Mouse (Mus musculus): ENCODE results near the gene Osbp.

The Osbp gene

DNA sequence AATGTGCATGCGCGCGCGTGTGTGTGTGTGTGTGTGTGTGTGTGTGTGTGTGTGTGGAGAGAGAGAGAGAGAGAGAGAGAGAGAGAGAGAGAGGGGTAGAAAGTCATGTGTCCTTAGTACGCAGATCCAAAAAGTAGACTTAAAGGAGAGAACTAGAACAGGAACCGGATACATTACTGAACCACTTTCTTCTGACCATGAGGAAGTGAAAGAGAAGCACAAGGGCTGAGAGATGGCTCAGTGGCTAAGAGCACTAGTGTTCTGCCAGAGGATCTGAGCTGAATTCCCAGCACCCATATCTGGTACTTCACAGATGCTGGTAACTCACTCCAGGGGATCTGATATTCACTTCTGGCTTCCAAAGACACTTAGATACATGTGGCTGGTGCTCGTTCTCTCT, 23.6 kb downstream of the Osbp start:
- DNase-seq (ENCODE audit: low read depth, low spot score), result no peak

DNA sequence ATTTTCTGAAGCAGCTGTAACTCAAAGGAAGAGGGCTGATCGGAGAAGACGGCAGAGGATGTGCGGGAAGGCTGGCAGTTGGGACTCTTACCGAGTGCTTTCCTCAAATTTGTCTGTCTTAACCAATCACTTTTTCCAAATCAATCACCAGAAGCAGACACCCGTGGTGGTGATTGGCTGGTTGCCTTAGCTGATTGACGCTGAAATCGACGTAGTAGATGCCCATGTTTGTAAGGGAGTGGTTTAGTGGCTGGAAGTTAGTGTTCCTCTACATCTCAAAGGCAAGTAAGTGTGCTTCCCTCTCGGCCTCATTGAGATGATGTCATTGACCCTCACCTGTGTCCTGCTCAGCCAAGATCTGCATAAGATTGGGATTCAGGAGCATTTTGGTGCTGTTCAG, 26.3 kb downstream of the Osbp start:
- DNase-seq (ENCODE audit: low read depth, low spot score), result no peak

DNA sequence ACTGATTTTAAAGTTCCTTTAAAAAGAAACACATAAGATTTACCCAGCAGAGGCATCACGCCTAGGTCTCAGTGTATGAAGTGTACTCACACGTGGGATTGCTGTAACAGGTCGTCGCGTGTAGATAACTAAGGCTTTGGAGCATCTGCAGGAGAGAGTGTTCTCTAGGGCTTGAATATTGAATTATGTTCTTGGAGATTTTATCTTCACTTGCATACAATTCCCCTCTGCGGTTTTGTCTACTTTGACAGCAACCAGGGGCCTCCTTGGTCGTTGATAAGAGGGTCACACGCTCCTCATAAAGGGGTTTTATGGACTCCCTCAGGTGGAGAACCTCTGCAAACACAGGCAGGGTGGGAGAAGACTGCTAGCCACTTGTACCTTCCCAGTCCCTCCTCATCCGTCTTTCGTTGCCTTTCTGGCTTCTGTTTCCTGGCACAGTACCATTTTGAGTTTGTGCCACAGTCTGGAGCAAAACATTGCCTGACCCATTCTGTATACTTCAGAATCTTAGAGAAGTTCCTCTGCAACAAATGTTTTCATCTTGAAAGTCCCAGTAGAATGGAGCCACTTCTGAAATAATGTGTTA, 26.8 kb downstream of the Osbp start:
- DNase-seq (ENCODE audit: low read depth, low spot score), result no peak

DNA sequence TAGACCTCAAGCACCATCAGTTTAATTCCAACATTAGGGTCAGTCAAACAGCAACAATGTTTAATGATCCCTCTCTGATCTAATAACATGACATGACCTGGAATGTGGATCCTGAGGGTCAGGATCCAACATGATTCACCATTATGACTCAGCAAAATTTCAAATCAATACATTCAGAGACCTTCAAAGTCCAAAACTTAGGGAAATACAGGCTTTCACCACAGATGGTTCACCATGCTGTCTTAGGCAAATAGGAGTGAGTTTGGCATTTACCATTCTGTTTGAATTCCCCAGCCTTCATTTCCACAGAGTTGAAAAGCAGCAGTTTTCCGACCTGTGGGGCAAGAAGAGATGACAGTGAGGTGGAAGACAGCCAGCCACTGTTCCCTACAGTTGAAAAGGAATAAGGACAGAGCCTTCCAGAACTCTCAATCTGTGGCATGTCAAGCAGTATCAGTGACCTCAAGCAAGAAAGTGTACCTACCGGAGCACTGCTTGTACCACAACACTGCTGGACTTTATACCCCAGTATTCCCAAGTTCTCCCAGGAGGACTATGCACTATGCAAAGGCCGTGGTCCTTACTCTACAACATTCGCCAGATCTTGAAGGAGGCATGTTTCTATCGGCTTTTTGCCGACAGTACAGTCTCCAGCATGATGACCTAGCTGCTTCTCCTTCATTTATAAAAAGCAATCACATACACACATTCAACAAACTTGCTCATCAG, 29.1 kb downstream of the Osbp start:
- no peak for DNase-seq (ENCODE audit: low read depth, low spot score)

DNA sequence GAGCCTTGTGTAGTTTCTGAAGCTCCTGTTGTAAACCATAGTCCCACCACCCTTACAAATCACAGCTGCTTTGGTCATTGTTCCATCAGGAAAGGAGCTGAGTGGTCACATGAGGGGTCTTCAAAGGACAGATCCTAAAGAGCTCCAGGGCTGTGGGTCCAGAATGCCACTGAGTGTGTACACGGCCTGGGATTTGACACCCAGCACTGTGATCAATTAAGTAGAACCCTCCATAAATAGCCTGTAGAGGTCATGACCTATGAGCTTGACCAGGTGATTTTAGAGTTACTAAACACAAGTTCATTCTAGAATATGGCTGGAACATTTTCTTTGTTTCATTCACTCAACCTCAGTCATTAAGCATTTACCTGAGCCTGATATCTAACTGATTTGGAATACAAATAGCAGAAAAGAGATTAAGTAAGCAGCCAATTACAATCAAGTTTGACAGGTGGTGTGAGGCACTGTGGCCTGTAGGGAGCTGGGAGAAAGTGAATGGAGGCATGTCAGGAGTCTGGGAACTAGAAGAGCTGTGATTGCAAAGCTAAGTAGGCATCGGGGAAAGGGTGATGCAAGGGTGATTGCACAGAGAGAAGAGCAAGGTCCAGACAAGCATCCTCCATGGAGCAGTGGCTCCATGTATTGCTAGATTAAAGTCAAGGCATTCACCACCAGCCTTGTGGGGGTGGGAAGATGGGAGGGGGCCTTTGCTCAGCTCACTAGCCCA, 30.1 kb downstream of the Osbp start:
- no peak for DNase-seq (ENCODE audit: low read depth, low spot score)

DNA sequence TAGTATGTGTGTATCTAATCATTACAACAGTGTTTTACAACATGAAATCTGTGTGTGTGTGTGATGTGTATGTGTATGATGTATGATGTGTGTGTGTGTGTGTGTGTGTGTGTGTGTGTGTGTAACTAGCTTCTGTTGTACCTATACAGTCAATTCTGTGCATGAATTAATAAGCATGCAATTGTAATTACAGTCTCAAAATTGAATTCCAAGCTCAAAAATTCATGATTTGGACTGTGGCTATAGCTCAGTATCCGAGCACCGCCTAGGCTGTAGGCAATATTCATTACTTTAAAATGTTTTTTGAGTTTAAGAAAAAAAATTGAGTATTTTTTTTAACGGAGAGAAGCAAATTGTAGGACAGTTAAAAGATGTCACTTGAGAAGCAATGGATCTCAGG, 35.9 kb downstream of the Osbp start:
- no peak for DNase-seq (ENCODE audit: low read depth, low spot score)

DNA sequence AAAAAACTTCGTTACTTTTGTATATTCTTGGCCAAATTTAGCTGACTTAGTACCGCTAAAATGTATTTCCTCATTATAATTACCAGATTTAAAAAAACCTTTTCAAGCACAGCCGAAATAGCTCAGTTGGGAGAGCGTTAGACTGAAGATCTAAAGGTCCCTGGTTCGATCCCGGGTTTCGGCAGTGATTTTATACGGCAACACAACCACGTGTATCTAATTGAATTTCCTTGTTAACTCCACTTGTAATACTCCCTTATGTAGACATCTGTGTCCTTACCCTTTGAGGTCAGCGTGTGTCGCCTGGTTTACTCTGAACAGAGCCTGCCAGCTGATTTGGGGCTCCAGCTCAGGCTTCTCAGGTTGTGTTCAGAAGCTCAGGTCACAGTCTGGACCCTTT, 36.4 kb downstream of the Osbp start:
- no peak for DNase-seq (ENCODE audit: low read depth, low spot score)

DNA sequence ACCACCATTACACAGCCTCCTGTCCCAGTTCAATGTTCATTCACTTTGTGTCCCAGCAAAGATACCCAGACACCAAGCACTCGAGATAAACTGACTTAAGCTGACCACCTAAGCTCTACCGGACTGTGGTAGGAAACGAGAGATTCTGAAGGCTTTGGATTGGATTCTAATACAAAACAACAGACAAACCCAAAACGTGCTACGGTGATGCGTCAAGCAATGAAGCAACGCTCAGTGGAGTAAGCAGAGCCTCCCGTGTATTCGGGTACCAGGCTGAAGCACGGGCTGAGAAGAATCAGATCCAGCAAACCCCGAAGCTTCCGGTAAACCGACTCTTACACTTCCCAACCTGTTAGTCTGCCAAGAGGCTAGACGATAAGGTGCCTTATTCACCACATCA, 37.0 kb downstream of the Osbp start:
- no peak for DNase-seq (ENCODE audit: low read depth, low spot score)

DNA sequence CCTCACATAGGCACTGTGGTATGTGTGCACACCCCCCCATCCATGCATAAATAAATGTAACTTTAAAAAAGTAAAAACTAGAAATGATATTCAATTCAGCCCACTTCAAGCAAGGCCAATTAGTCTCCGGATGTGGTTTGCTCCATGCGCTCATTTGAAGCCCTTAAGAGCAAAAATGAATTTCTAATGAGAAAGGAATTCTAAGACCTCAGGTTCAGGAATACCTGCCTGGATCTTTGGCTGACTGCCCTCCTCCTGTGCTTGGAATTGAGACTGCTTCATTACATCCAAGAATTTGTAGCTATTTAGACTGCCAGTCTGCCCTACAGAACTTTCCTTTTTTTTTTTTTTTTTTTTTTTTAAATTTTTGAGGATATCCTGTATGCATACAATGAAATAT, 37.8 kb downstream of the Osbp start:
- no peak for DNase-seq (ENCODE audit: low read depth, low spot score)

DNA sequence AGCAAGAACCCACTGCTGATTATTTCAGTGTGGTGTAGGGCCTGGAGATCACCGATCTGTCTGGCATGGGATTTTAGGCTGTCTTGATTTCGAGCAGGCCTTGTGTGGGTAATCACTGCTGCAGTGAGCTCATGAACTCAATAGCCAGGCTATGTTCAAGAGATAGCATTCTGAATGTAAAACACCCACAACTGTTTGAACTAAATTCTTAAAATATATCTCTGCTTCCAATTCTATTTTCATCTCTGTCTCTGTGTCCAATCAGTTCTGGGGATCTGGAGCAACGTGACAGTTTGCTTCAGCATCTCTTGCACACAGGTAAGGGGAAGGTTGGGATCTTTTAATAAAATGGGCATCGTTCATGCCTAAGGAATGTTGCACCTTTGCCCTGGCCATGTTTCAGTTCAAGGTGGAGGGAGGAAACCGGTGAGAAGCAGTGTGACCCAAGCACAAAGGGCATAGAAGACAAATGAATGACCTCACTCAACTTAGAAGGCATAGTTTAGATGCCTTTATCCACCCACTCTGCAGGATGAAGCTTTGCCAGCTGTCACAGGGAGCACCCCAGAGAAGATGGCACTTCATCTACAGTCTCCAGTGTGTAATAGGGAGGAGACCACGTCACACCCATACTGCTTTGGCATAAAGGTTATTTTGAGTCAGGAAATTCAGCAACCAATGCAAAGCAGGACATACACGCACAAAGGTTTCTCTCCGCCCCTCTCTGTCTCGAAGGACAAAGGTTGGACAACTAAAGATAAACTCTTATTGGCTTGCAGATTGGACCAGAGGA, 38.7 kb downstream of the Osbp start:
- no peak for DNase-seq (ENCODE audit: low read depth, low spot score)

DNA sequence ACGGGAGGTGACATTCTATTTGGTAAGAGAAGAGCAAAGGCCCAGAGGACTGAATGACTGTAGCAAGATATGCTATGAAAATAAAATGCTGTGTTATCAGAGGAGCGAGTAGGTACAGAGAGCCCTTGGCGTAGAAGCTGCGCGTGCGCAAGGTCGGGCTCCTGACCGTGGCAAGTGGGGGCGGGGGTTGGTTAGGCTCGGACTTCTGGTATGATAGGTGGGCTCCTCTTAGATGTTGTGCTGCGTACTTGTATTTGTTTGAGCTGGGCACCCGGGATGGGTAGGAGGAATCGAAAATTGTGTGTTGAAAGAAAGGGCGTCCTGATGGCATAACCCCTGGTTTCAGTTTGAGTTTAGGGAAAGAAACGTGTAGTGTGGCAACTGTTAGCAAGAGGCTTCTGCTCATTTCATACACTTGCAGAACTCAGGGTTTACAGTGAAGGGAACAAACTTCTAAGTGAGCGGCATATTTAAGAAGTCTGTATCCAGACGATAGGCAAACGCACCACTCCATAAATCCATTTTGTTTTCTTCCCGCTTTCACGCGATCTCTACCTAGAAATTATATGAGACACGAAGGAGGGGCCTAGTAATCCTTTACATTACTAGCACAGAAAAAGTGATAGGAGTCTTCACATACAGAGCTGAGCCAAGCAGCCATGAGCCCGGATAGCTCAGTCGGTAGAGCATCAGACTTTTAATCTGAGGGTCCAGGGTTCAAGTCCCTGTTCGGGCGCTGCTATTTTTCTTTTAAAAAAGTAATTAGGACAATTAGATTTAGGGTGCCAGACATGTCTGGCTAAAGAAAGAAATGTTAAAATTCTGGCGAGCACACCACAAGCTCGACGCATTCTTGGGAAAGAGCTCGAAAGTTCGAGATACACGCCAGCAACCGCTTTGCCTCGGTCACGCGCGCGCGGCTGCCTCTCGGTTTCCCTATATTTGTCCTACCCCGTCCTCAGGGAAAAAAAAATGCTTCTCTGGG, 39.9 kb downstream of the Osbp start:
- DNase-seq (ENCODE audit: low read depth, low spot score), result no peak

DNA sequence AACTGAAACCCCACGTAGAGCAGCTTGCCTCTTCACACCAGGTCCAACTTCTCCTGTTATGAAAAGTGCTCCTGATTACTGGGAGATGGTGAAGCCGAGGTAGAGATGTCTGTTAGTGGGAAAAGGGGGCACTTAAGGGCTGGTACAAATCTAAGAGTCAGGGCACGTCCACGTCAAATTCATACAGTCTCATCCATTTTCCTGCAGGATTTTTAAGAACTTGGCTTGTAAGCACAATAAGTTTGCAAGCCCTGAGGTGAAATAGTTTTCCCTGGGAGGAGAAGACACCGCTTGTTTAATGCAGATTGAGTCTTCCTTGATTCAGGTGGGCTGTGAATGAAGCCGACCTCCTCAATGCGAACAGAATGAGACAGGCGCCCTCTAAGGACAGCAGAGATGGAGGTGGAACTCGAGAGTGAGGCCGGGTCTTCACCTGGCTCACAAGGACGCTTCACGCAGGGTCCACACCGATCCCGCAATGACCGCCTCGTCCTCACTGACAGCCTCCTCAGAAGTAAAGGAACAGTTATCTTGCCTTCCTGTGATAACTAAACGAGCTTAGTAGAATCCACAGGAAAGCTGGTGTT, 40.7 kb downstream of the Osbp start:
- DNase-seq (ENCODE audit: low read depth, low spot score), result no peak

DNA sequence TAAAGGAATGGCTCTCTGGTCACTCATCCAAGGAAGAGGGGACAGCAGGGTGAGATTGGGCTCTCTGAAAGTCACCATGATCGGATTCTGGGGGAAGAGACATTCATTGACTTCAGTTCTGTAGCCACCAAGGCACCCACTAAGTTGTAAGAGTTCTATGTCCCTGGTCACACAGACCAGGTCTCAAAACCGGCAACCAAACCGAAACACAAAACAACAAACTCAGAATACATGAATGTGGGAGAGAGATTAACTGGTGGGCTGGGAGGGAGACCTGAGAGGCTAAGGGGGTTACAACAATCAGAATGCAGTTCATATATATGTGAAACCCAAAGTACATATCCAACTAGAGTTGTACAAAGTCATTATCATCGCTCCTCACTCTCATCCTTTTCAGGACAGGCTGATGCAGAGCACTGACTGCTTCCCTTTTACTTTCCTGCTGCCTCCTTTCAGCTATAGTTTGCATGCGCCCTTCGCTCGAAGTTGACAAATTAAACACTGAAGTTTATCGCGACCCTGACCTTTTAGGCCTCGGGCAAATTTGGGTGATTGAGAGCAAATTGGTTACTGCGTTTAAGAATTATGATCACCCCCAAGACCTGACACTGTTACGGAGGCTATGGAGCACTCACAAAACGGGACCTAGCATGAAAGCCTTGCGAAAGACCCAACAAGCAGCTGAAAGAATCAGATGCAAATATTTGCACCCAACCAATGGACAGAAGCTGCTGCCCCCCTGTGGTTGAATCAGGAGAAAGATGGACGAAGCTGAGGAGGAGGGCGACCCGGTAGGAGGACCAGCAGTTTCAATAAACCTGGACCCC, 41.6 kb downstream of the Osbp start:
- DNase-seq (ENCODE audit: low read depth, low spot score), result no peak

DNA sequence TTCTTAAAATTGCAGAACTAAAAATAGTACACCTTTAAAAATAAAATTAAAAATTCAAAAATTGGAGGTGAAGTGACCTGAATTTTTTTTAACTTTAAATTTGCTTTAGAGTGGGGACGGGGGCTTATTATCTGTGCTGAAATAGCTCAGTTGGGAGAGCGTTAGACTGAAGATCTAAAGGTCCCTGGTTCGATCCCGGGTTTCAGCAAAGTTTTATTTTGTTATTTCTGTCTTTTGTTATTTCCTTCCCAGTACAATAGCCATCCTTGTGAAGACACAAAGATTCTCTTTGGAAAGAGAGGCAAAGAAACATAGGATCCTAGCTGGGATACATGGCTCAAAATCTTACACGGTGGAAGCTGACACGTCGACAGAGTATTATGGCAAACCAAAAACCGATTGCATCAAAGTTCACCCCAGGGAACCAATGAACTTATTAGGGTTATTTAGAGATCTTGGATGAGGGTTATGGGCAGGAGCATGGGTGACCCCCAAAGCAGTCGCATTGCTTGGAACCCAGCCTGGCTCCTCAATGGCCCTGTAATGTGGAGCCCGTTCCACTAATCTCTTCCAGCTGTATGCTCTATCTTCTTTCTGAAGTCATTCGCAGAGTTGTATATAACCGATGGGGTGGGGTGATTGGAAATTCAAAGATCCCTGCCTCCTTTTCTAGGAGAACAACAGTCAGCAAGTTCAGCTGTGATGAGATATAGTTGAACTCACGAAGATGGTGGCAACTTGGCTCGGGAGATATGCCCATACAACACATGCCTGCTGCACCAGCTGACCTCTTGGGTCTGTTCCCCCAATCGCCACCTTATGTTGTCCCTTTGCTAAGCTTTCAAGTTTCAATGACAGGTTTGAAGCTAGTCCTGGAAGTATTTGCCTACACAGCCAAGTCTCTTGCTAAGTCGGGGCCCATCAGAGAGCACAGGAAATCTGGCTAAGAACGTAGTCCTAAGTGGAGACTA, 43.0 kb downstream of the Osbp start:
- no peak for DNase-seq (ENCODE audit: low read depth, low spot score)

DNA sequence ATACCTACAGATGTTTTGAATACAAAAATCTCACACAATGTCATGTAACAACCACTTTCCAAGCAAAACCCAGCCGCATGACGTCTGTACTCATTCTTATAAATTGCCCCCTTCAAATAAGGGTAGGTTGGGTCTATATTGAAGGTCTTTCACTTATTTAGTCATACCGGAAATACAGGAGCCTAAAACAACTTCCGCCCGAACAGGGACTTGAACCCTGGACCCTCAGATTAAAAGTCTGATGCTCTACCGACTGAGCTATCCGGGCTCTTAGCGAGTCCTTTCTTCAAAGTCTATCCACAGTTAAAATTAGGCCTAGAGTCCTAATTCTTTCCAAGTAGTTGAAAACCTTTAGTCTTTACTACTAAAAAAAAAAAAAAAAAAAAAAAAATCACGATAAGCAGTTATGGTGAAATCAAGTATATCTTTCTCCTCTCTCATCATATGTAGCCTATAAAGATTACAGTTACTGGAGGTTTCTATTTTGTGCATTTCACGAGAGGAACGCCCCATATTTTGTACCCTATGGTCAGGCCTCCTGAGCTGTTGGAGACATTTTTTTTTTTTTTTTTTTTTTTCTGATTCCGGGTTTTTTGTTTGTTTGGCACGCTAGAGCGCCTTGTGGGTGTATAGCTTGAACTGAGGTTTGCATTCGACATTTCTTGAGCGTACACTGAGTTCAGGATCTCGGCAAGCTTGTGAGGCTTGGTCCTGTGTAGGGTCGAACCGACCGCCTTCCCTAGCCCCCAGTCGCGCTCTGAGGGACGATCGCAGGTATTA, 44.0 kb downstream of the Osbp start:
- DNase-seq (ENCODE audit: low read depth, low spot score), result no peak

DNA sequence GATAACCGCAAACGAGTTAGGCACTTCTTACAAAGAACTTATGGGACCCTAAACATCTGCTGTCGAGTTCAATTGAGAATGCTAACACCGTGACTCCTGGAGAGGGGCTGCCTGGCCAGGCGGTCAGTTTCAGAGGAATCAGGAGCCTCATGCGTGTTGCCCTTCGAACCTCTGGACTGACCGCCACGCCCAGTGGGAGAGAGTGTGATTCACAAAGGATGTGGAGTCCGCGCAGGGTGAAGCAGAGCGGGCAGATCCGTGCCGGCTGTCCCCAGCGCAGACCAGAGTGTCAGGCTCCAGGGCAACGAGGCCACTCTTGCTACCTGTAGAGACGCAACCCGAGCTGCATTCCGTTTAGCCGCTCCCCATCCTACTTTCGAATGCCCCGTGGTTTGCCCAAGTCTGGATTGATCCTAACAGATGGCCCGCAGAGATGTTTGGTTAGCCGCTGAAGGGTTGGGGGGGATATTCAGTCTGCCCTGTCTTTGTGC, 44.6 kb downstream of the Osbp start:
- DNase-seq (ENCODE audit: low read depth, low spot score), result no peak

DNA sequence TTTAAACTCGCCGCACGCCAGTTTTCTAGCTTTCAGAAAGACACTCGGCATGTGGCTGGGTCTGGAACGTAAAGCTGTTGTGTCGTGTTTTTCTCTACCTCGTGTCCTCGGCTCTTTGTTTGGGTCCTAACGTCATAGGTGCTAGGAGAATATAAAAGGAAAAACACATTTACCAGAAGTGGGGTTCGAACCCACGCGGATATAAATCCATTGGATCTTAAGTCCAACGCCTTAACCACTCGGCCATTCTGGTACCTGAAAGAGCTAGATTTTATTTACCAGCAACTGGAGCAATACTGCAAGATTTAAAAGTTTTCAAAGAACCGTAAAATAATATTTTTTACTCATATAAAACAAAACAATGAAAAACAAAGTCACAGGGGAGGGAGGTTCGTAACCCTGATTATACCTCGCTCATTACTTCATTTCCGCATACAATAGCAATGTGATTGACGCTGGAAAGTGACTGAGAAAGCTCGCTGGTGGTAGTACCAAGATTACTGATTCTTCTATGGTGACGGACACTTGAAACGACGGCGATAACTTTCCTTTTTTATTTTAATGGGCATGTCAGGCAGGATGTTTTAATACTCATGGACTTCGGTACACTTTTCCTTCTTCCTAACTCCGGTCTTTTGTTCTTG, 45.3 kb downstream of the Osbp start:
- DNase-seq (ENCODE audit: low read depth, low spot score), result no peak

Measured in WW6 (cell line).